Mouse (Mus musculus): ENCODE results near the gene Gpr183.

Gpr183 gene

GRCm38 (mm10) chr14:121987287-121987686, 22.3 kb upstream of the Gpr183 start:
- no peak for DNase-seq

- DNase-seq: peak; percentile 62
These were observed 21.0 kb upstream of the Gpr183 start for GRCm38 (mm10) chr14:121986028-121986427.

GRCm38 (mm10) chr14:121985477-121985876, 20.5 kb upstream of the Gpr183 start:
- DNase-seq: no peak

GRCm38 (mm10) chr14:121983009-121983933, 18.3 kb upstream of the Gpr183 start:
- DNase-seq: peak; percentile 42

GRCm38 (mm10) chr14:121981531-121981930, 16.5 kb upstream of the Gpr183 start:
- no peak for DNase-seq

GRCm38 (mm10) chr14:121973114-121973513, 8.1 kb upstream of the Gpr183 start:
- no peak for DNase-seq

GRCm38 (mm10) chr14:121970402-121970801, 5.4 kb upstream of the Gpr183 start:
- no peak for DNase-seq

GRCm38 (mm10) chr14:121967095-121967494, 2.1 kb upstream of the Gpr183 start:
- DNase-seq: no peak

GRCm38 (mm10) chr14:121965461-121965860, 466 bp upstream of the Gpr183 start:
- DNase-seq: no peak

- no peak for DNase-seq
These were observed 1.1 kb downstream of the Gpr183 start for GRCm38 (mm10) chr14:121963942-121964335.

GRCm38 (mm10) chr14:121963251-121963941, 1.6 kb downstream of the Gpr183 start:
- no peak for DNase-seq

- DNase-seq: peak; percentile 43
These were observed 2.7 kb downstream of the Gpr183 start for GRCm38 (mm10) chr14:121962128-121962890.

GRCm38 (mm10) chr14:121961496-121962127, 3.4 kb downstream of the Gpr183 start:
- no peak for DNase-seq

GRCm38 (mm10) chr14:121960997-121961396, 4.0 kb downstream of the Gpr183 start:
- no peak for DNase-seq

- DNase-seq: no peak
These were observed 4.5 kb downstream of the Gpr183 start for GRCm38 (mm10) chr14:121960531-121960930.

- no peak for DNase-seq
These were observed 5.0 kb downstream of the Gpr183 start for GRCm38 (mm10) chr14:121960031-121960430.

GRCm38 (mm10) chr14:121959538-121959980, 5.4 kb downstream of the Gpr183 start:
- no peak for DNase-seq

- DNase-seq: peak; percentile 28
These were observed 6.1 kb downstream of the Gpr183 start for GRCm38 (mm10) chr14:121958751-121959537.

- DNase-seq: no peak
These were observed 6.8 kb downstream of the Gpr183 start for GRCm38 (mm10) chr14:121958041-121958750.

GRCm38 (mm10) chr14:121957176-121957871, 7.7 kb downstream of the Gpr183 start:
- no peak for DNase-seq
